Mouse (Mus musculus) intestine, postnatal 0 days (tissue): ENCODE measurements around the gene Stim1. TPM values are rescaled to one million over a fixed set of nuclear protein-coding genes. Genes with fewer than 3 reads are reported as not detected.

Experiments used
- ATAC-seq: fragments of 200-750 bp; cut with Nextera tagmentation; 2 replicates; pipeline ENCODE4 v1.8.0; 2017; ENCODE audit warnings: mild to moderate bottlenecking, moderate TSS enrichment, moderate library complexity
- H3K27ac ChIP-seq: fragments of 300-500 bp; sonication (generic); 2 replicates; pipeline ENCODE4 v1.5.1; 2014; ENCODE audit warnings: mild to moderate bottlenecking, low read depth, low read length, moderate library complexity
- H3K27me3 ChIP-seq: fragments of 300-500 bp; sonication (generic); replicated peaks from 2 replicates; pipeline ENCODE4 v1.6.1; 2014; ENCODE audit warnings: low read length, mixed read lengths; ENCODE audit not compliant: control insufficient read depth, insufficient read depth
- H3K36me3 ChIP-seq: fragments of 300-500 bp; sonication (generic); 2 replicates; pipeline ENCODE4 v1.6.1; 2014; ENCODE audit warnings: mild to moderate bottlenecking, moderate library complexity; ENCODE audit not compliant: control insufficient read depth, insufficient read depth
- H3K4me1 ChIP-seq: fragments of 300-500 bp; sonication (generic); replicated peaks from 2 replicates; pipeline ENCODE4 v1.6.1; 2014; ENCODE audit warnings: antibody characterized with exemption, low read length, mixed read lengths; ENCODE audit not compliant: control insufficient read depth, insufficient read depth
- H3K4me2 ChIP-seq: fragments of 300-500 bp; sonication (generic); replicated peaks from 2 replicates; pipeline ENCODE4 v1.6.1; 2014; ENCODE audit warnings: low read depth, mild to moderate bottlenecking, moderate library complexity
- H3K4me3 ChIP-seq: fragments of 300-500 bp; sonication (generic); 2 replicates; pipeline ENCODE4 v1.5.1; 2014; ENCODE audit warnings: low read depth, low read length
- H3K9ac ChIP-seq: fragments of 300-500 bp; sonication (generic); 2 replicates; pipeline ENCODE4 v1.6.1; 2014; ENCODE audit warnings: mild to moderate bottlenecking, low read depth, low read length
- H3K9me3 ChIP-seq: fragments of 300-500 bp; sonication (generic); 2 replicates; pipeline ENCODE4 v1.6.1; 2016; ENCODE audit warnings: mixed run types; ENCODE audit not compliant: control insufficient read depth
- CTCF ChIP-seq: sonication (generic); IDR thresholded peaks from 2 replicates; pipeline ENCODE4 v1.5.1; 2016; ENCODE audit warnings: low read depth, mild to moderate bottlenecking, control low read depth, antibody characterized with exemption, moderate library complexity
- WGBS: fragments of 180-500 bp; shearing (Covaris S2); extraction: QIAGEN DNeasy Blood & Tissue Kit; methylation state at CpG from one replicate; pipeline ENCODE4 v1.1.7; 2014; 5-methylcytosine and 5-hydroxymethylcytosine counted together
- polyA plus RNA-seq: library from polyadenylated mRNA; unstranded; fragments of >200 nt; fragmentation: Nextera tagmentation; extraction: Ambion mirVana; gene quantifications from 2 replicates; pipeline ENCODE4 v1.2.1, GENCODE M21; 2015

Gene Stim1
- polyA plus RNA-seq, 1 experiment from 2014 or later: 13.0 TPM

- H3K9ac ChIP-seq: no peak overlapping the region
- no peak for TF ChIP-seq CTCF
- H3K4me2 ChIP-seq: no peak overlapping the region
- 0 out of 2 replicates have a peak, but pooled peaks cover 3% of the 10 kb centered on the region for H3K4me1 ChIP-seq
- H3K4me3 ChIP-seq: no peak overlapping the region
- WGBS: 63% methylated on average over 1 of the region's 1 CpGs
- no peak for ATAC-seq
- no peaks in the 10 kb centered on the region for H3K9me3 ChIP-seq
- H3K27me3 ChIP-seq: no peaks in the 10 kb centered on the region
- H3K36me3 ChIP-seq: no peaks in the 10 kb centered on the region
- H3K27ac ChIP-seq: no peak overlapping the region
Observed at GRCm38 (mm10) chr7:102253631-102254030, 14.0 kb upstream of the Stim1 start.

GRCm38 (mm10) chr7:102255954-102256353 lies 11.7 kb upstream of the Stim1 start, which contains the start of gene Rhog:
Gene Rhog, minus strand, starts transcription at chr7:102256054.
- H3K9me3 ChIP-seq: no peaks in the 10 kb centered on the region
- H3K4me3 ChIP-seq: no peak within 1 kb of the TSS
- no peak within 1 kb of the TSS for H3K4me2 ChIP-seq
- H3K27me3 ChIP-seq: no peaks in the 10 kb centered on the region
- WGBS: 89% methylated on average over 3 of the region's 3 CpGs
- TF ChIP-seq CTCF: no peak
- no peak for ATAC-seq
- H3K9ac ChIP-seq: no peak within 1 kb of the TSS
- H3K36me3 ChIP-seq: no peaks in the 10 kb centered on the region
- no peak within 1 kb of the TSS for H3K27ac ChIP-seq
- no peaks in the 10 kb centered on the region for H3K4me1 ChIP-seq

- Histone ChIP-seq H3K4me2 (no peak overlapping the region), H3K36me3 (no peaks in the 10 kb centered on the region), H3K4me1 (no peaks in the 10 kb centered on the region), H3K27me3 (no peaks in the 10 kb centered on the region), H3K27ac (no peak overlapping the region), H3K9me3 (no peaks in the 10 kb centered on the region), H3K4me3 (no peak overlapping the region), H3K9ac (no peak overlapping the region)
- WGBS: 87% methylated on average over 3 of the region's 3 CpGs
- no peak for ATAC-seq
- no peak for TF ChIP-seq CTCF
Observed at GRCm38 (mm10) chr7:102256636-102257035, 11.0 kb upstream of the Stim1 start.

- H3K36me3 ChIP-seq: no peaks in the 10 kb centered on the region
- peak; percentile 86 for TF ChIP-seq CTCF
- WGBS: 23% methylated on average over 4 of the region's 4 CpGs
Observed at GRCm38 (mm10) chr7:102258189-102258588, 9.4 kb upstream of the Stim1 start.

GRCm38 (mm10) chr7:102258753-102259152 lies 8.9 kb upstream of the Stim1 start:
- ATAC-seq: no peak
- Histone ChIP-seq H3K36me3 (no peaks in the 10 kb centered on the region), H3K27me3 (no peaks in the 10 kb centered on the region), H3K4me2 (no peak overlapping the region), H3K9ac (no peak overlapping the region), H3K9me3 (no peaks in the 10 kb centered on the region), H3K27ac (no peak overlapping the region), H3K4me1 (no peaks in the 10 kb centered on the region), H3K4me3 (no peak overlapping the region)
- 61% methylated on average over 3 of the region's 3 CpGs for WGBS
- TF ChIP-seq CTCF: no peak

More at GRCm38 (mm10) chr7:102258189-102258588, 9.4 kb upstream of the Stim1 start:
- no peaks in the 10 kb centered on the region for H3K4me1 ChIP-seq
- no peak overlapping the region for H3K4me3 ChIP-seq
- H3K4me2 ChIP-seq: no peak overlapping the region
- no peaks in the 10 kb centered on the region for H3K9me3 ChIP-seq
- no peaks in the 10 kb centered on the region for H3K27me3 ChIP-seq
- ATAC-seq: peak; percentile 59
- no peak overlapping the region for H3K27ac ChIP-seq
- no peak overlapping the region for H3K9ac ChIP-seq

- Histone ChIP-seq H3K9ac (no peak overlapping the region), H3K36me3 (no peaks in the 10 kb centered on the region), H3K27ac (no peak overlapping the region), H3K4me1 (no peaks in the 10 kb centered on the region), H3K4me2 (no peak overlapping the region), H3K9me3 (no peaks in the 10 kb centered on the region), H3K27me3 (no peaks in the 10 kb centered on the region), H3K4me3 (no peak overlapping the region)
- no peak for ATAC-seq
- no peak for TF ChIP-seq CTCF
- WGBS: 82% methylated on average over 10 of the region's 10 CpGs
Observed at GRCm38 (mm10) chr7:102259716-102260479, 7.7 kb upstream of the Stim1 start.
